Mouse (Mus musculus): ENCODE data around the gene Nt5dc1.

GRCm38 (mm10) chr10:34246106-34246505 lies 172.2 kb downstream of the Nt5dc1 start:
- no peak for TF ChIP-seq CTCF (IDR thresholded peaks at IDR 0.05; ENCODE audit: borderline replicate concordance, extremely low read depth, insufficient read depth, insufficient read length)
- TF ChIP-seq POLR2A (IDR thresholded peaks at IDR 0.05; ENCODE audit: borderline replicate concordance, extremely low read depth, insufficient read depth, insufficient read length, poor library complexity, severe bottlenecking), result no peak

Measured in brain, embryonic 14.5 days (tissue).